Mouse (Mus musculus) cerebellum, adult 2 months (tissue): Measurements from ENCODE around the gene Cfap43. TPM values are rescaled to one million over a fixed set of nuclear protein-coding genes. Genes with fewer than 3 reads are reported as not detected.
A peak's percentile ranks its signal among the peaks of the same experiment; 100 is the strongest.

Experiments used
- DNase-seq, 2 experiments: peaks; one replicate each; pipeline ENCODE4 v3.0.0; 2021
- H3K27ac ChIP-seq: fragments of 200-500 bp; 2 replicates; pipeline ENCODE4 v1.5.1; 2012; ENCODE audit warnings: low read length, control low read depth, inconsistent platforms; ENCODE audit not compliant: insufficient read depth
- H3K27me3 ChIP-seq: fragments of 200-500 bp; 2 replicates; pipeline ENCODE4 v1.6.1; 2012; ENCODE audit warnings: inconsistent platforms, mild to moderate bottlenecking, low read length, moderate library complexity; ENCODE audit not compliant: control insufficient read depth, insufficient read depth
- H3K4me1 ChIP-seq: fragments of 200-500 bp; 2 replicates; pipeline ENCODE4 v1.6.1; 2011; ENCODE audit warnings: low read length; ENCODE audit not compliant: control insufficient read depth, insufficient read depth
- H3K4me3 ChIP-seq: fragments of 200-500 bp; replicated peaks from 2 replicates; pipeline ENCODE3; 2011; ENCODE audit warnings: mild to moderate bottlenecking, low read depth, low read length, control low read depth; ENCODE audit not compliant: insufficient read depth
- CTCF ChIP-seq: fragments of 200-500 bp; IDR thresholded peaks from 2 replicates; pipeline ENCODE4 v1.5.1; 2011; ENCODE audit warnings: low read depth, mild to moderate bottlenecking, control low read depth, low read length, moderate library complexity, borderline replicate concordance; ENCODE audit not compliant: insufficient read depth
- POLR2A ChIP-seq: fragments of 200-500 bp; IDR thresholded peaks from 2 replicates; pipeline ENCODE4 v1.6.1; 2011; ENCODE audit warnings: low read length, control low read depth, borderline replicate concordance; ENCODE audit not compliant: insufficient read depth
- WGBS: fragments of 180-500 bp; shearing (Covaris S2); methylation state at CpG from one replicate; pipeline ENCODE4 v1.1.7; 2018; 5-methylcytosine and 5-hydroxymethylcytosine counted together
- polyA plus RNA-seq: library from polyadenylated mRNA; depleted of rRNA; stranded (reverse); fragments of >200 nt; gene quantifications from 2 replicates; pipeline ENCODE4 v1.2.3, GENCODE M21; 2012

The Cfap43 gene
- polyA plus RNA-seq, 1 experiment, result 1.00 TPM

GRCm38 (mm10) chr19:47888037-47888436 lies 31.1 kb downstream of the Cfap43 start:
- no peaks in the 10 kb centered on the region; the same call in 1 of the 2 replicates for H3K4me1 ChIP-seq
- no peaks in the 10 kb centered on the region for H3K27me3 ChIP-seq
- WGBS, result 92% methylated on average over 8 of the region's 8 CpGs
- H3K4me3 ChIP-seq, result no peak overlapping the region
- no peak overlapping the region for H3K27ac ChIP-seq
- no peak for DNase-seq
- no peak for TF ChIP-seq POLR2A
- TF ChIP-seq CTCF, result no peak

GRCm38 (mm10) chr19:47887417-47887816 lies 31.7 kb downstream of the Cfap43 start:
- 23% methylated on average over 10 of the region's 10 CpGs for WGBS
- H3K27me3 ChIP-seq, result no peaks in the 10 kb centered on the region
- H3K4me1 ChIP-seq, result no peaks in the 10 kb centered on the region; the same call in 1 of the 2 replicates
- no peak for TF ChIP-seq POLR2A
- no peak for TF ChIP-seq CTCF
- H3K27ac ChIP-seq, result no peak overlapping the region
- no peak for DNase-seq
- H3K4me3 ChIP-seq, result no peak overlapping the region

- 80% methylated on average over 7 of the region's 7 CpGs for WGBS
- Histone ChIP-seq H3K27me3 (no peaks in the 10 kb centered on the region), H3K4me1 (no peaks in the 10 kb centered on the region; the same call in 1 of the 2 replicates), H3K27ac (no peak overlapping the region), H3K4me3 (no peak overlapping the region)
- TF ChIP-seq CTCF, result no peak
- TF ChIP-seq POLR2A, result no peak
- no peak for DNase-seq
Measured at GRCm38 (mm10) chr19:47886617-47887016, 32.5 kb downstream of the Cfap43 start.

- no peaks in the 10 kb centered on the region for H3K27me3 ChIP-seq
- H3K4me3 ChIP-seq, result no peak overlapping the region
- DNase-seq, result no peak
- H3K27ac ChIP-seq, result no peak overlapping the region
- no peaks in the 10 kb centered on the region; the same call in 1 of the 2 replicates for H3K4me1 ChIP-seq
- 87% methylated on average over 11 of the region's 11 CpGs for WGBS
- no peak for TF ChIP-seq POLR2A
- TF ChIP-seq CTCF, result no peak
Measured at GRCm38 (mm10) chr19:47885886-47886285, 33.2 kb downstream of the Cfap43 start.

GRCm38 (mm10) chr19:47885191-47885743 lies 33.8 kb downstream of the Cfap43 start:
- Histone ChIP-seq H3K27ac (no peak overlapping the region), H3K27me3 (no peaks in the 10 kb centered on the region), H3K4me3 (no peak overlapping the region), H3K4me1 (no peaks in the 10 kb centered on the region; the same call in 1 of the 2 replicates)
- TF ChIP-seq POLR2A (no peak), CTCF (no peak)
- 47% methylated on average over 7 of the region's 7 CpGs for WGBS
- no peak for DNase-seq

- WGBS, result 80% methylated on average over 13 of the region's 13 CpGs
- DNase-seq, result no peak
- no peak for TF ChIP-seq POLR2A
- TF ChIP-seq CTCF, result no peak
- no peaks in the 10 kb centered on the region; the same call in 1 of the 2 replicates for H3K4me1 ChIP-seq
- no peak overlapping the region for H3K4me3 ChIP-seq
- H3K27me3 ChIP-seq, result no peaks in the 10 kb centered on the region
- no peak overlapping the region for H3K27ac ChIP-seq
Measured at GRCm38 (mm10) chr19:47884296-47885085, 34.6 kb downstream of the Cfap43 start.

- no peak overlapping the region for H3K27ac ChIP-seq
- H3K4me1 ChIP-seq, result no peaks in the 10 kb centered on the region; the same call in 1 of the 2 replicates
- no peak overlapping the region for H3K4me3 ChIP-seq
- no peak for DNase-seq
- TF ChIP-seq POLR2A (no peak), CTCF (no peak)
- H3K27me3 ChIP-seq, result no peaks in the 10 kb centered on the region
- WGBS, result 51% methylated on average over 9 of the region's 9 CpGs
Measured at GRCm38 (mm10) chr19:47882882-47883254, 36.2 kb downstream of the Cfap43 start.

- WGBS, result 25% methylated on average over 11 of the region's 11 CpGs
- DNase-seq, result peak; percentile 61 to 73
- TF ChIP-seq CTCF, result peak; percentile 99
- no peak for TF ChIP-seq POLR2A
- Histone ChIP-seq H3K27ac (no peak overlapping the region), H3K4me3 (no peak overlapping the region), H3K27me3 (no peaks in the 10 kb centered on the region), H3K4me1 (no peaks in the 10 kb centered on the region; the same call in 1 of the 2 replicates)
Measured at GRCm38 (mm10) chr19:47882151-47882881, 36.8 kb downstream of the Cfap43 start.
